Mouse (Mus musculus) c-Kit-positive CD71-positive TER-119-positive erythroid progenitor cells, embryonic 14.5 days (primary cell): ENCODE results near the gene Ttc23.

ENCODE experiments used
- DNase-seq: peaks from one replicate; pipeline ENCODE4 v3.0.0-alpha.2; 2013; ENCODE audit warnings: low spot score

Ttc23 gene

GRCm38 (mm10) chr7:67647277-67647676 is at the start of gene Ttc23:
Ttc23 (plus strand) TSS chr7:67647410.
- DNase-seq: no peak

- DNase-seq: no peak
These were observed 49.2 kb upstream of the Ttc23 start for GRCm38 (mm10) chr7:67598050-67598449.

- no peak for DNase-seq
These were observed 42.1 kb upstream of the Ttc23 start for GRCm38 (mm10) chr7:67605114-67605513.

DNA sequence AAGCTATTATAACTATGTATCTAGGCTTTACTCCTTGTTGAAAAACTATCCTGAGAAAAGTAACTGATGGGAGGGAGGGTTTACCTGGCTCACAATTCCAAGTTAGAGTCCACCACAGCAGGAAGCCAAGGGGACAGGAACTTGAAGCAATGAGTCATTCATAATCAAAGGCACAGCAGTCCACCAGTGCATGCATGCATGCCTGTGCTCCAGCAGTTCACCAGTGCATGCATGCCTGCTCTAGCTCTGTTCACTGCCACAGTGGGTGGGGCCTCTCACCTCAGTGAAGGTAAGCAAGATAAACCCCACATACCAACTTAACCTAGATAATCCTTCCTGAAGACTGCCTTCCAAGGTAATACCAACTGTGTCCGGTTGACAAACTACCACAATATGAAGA is 41.0 kb upstream of the Ttc23 start:
- no peak for DNase-seq

DNA sequence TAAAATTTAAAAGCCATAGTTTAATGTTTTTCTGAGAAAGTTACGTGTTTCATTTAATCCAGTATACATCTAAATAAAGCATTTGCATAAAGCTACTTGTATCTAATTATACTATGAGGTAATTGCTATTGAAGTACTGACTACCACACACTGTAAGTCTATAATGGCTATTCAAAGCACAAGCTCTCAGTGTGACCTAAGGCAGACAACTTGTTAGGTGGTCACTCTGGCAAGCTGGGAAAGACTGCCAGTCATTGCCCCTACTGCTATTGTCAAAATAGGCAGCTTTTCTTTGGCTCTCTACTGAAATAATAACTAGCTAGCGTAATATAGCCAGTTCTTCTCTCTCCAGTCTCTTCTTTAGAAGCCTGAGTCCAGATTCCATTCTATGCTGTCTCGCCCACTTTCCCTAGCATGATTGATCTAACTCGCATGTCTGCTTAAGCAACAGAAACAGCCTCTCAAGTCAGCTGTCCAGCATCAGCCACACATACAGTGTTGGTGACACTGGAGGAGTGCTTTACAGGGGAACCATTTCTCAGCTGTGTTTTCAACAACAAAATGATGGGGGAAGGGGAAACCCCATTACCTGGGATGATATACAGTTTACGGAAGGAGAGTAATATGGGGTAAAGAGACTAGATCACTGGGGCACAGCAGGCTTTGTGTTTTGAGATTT is 39.4 kb upstream of the Ttc23 start:
- DNase-seq: no peak

DNA sequence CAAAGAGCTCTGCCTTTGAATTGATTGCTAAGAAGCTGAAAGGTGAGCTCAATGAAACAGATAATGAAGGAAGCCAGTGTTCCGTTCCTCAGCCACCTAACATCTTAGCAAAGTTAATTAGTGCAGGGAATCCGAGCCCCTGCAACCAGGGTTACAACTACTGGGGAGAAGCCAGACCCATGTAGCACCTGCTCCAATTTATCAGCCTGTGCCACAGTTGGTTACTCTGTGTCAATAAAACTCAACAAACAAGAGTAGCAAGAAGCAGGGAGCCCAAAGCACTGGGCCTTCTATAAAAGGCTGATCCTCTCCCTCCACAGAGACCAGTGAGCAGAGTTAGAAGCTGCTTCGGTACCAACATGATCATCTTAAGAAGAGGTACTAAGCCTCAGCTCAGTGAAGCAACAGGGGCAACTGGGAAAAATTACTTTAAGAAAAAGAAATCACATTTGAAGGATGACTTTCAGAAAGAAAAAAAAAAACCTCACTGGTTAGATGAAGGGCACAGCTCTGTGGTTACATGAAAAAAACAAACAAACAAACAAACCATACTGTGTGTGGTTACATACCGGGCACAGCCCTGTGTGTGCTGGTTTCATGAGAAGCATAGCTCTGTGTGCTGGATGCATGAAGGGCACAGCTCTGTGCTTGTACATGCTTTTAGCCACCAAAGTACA is 38.7 kb upstream of the Ttc23 start:
- DNase-seq: no peak

- DNase-seq: no peak
These were observed 33.3 kb upstream of the Ttc23 start for GRCm38 (mm10) chr7:67613795-67614463.

DNA sequence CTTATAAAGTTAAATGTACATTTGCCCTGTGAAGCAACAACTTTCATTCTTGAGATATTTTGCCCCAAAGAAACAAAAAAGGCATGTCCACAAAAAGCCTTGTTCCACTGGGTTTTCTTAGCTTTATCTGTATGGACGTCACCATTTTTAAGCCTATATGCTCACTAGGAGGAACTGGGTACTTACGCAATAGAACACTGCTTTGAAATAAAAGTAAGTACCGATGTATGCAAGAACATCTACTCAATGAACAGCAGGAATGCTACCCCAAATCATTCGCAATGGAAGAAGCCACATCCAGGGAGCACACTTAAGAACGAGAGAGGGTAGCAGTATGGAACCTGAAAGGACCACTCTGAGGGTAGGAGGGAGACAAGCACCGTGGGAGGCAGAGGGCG is 32.7 kb upstream of the Ttc23 start:
- DNase-seq: no peak

GRCm38 (mm10) chr7:67616890-67617289 is 30.3 kb upstream of the Ttc23 start:
- DNase-seq: no peak

DNA sequence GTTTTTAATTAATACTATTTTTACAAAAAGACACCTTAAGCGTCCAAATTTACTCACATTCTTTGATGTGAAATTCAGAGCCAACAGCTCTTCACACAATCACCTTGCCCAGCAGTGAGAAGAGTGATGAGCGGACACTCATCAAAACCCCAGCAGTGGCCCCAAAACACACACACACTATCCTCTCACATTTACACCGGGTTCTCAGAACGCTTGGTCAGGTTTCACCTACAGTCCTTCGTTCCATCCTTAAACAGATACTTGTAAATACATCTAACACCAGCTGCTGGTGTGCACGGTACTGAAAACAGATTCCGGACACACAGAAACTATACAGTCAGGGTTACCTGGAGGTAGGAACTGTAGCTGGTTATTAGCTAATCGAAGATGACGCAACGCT is 29.6 kb upstream of the Ttc23 start:
- DNase-seq: no peak

DNA sequence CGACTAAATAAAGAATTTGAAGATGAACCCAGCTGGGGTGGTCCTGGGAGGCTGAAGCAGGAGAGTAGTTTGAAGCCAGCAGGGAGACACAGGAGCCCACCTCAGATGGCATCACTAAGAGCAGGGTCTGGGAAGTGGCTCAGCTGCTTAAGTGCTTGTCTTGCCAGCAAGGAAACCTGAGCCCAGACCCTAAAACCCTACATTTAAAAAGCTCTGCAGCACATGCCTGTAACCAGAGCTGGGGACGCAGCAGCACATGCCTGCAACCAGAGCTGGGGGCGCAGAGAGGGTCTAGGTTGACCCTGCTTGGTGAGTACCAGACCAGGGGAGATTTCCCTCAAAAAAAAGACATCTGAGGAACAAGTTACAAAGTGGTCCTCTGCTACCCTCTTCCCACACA is 28.9 kb upstream of the Ttc23 start:
- no peak for DNase-seq

GRCm38 (mm10) chr7:67619836-67620235 is 27.4 kb upstream of the Ttc23 start:
- DNase-seq: no peak

GRCm38 (mm10) chr7:67622151-67622550 is 25.1 kb upstream of the Ttc23 start:
- no peak for DNase-seq

DNA sequence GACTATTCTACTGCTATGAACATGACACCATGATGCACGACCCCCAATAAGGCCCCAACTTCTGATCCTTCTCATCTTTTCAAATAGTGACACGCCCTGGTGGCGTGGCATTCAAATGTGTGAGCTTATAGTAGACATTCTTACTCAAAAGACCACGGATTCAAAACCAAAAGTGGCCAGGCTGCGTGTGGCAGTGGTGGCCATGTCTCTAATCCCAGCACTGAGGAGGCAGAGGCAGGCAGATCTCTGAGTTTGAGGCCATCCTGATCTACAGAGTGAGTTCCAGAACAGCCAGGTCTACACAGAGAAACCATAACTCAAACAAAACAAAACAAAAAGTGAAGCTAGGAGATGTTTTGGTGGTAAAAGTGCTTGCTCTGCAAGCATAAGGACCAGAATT is 20.5 kb upstream of the Ttc23 start:
- no peak for DNase-seq

- DNase-seq: no peak
These were observed 17.5 kb upstream of the Ttc23 start for GRCm38 (mm10) chr7:67629681-67630080.

DNA sequence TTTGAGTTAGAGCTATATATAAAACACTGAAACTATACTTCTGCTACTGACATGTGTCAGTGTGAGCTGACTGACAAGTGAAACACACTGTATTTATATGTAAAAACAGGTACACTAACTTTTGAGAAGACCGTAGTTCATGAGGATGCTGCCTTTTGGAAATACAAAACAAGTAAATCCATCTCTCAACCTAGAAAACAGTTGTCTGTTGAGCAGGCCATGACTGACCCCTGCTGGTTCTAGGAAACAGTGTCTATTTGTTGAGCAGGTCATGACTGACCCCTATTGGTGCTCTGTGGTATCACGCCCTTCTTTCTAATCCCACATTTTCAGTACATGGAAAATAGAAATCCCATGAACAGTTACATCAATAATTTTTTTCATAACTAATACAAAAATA is 16.4 kb upstream of the Ttc23 start:
- peak; percentile 62 for DNase-seq

DNA sequence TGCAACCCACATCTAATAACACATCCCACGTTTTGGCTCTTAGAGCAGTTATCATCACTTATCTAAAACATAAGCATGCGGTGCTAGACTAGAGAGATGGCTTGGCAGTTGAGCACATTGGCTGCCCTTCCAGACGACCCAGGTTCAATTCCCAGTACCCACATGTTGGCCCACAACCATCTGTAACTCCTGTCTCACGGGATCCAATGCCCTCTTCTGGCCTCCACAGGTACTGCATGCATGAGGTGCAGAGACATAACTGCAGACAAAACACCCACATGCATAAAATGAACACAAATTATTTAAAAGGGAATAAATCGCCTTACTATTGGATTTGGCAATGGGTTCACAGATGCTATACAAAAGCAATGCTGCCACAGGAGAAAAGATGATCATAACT is 14.8 kb upstream of the Ttc23 start:
- DNase-seq: no peak

DNA sequence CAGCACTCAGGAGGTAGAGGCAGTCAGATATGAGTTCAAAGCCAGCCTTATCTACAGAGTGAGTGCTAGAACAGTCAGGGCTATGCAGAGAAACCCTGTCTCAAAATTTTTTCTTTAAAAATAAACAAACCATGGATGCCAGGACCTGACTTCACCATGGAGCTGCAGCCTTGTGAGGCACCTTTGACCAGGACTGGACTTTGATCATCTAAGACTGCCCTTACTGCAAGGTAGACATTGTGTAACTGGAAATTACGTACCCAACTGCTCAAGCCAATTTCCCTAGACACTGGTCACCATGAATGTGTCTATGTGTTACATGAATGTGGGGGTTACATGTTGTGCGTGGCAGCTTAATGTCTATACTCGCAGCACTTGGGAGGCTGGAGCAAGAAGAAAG is 13.0 kb upstream of the Ttc23 start:
- DNase-seq: no peak

- DNase-seq: no peak
These were observed 11.0 kb upstream of the Ttc23 start for GRCm38 (mm10) chr7:67636161-67636560.

DNA sequence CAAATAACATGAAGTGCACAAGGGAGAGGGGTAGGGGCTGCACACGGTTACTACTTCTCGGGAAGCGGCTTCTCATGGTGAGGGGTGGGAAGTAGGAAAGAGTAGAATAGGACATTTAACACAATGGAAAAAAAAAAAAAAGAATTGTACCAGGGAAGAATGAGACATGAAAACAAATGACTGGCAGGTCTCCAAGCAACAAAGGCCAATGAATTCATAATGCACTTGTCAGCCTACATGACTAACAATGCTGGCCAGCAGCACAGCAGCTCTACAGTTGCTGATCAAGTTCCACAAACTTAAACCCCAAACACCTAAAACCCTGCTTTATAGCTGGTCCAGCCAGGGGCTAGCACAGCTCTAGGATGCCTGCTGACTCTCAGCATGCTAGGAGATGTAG is 8.2 kb upstream of the Ttc23 start:
- no peak for DNase-seq

- DNase-seq: no peak
These were observed 4.3 kb upstream of the Ttc23 start for GRCm38 (mm10) chr7:67642955-67643354.

- DNase-seq: no peak
These were observed 2.9 kb upstream of the Ttc23 start for GRCm38 (mm10) chr7:67644291-67644690.
